Mouse (Mus musculus) heart, embryonic 11.5 days (tissue): Measurements from ENCODE around the gene Chrna9. TPM values are rescaled to one million over a fixed set of nuclear protein-coding genes. Genes with fewer than 3 reads are reported as not detected.

Source experiments
- ATAC-seq: fragments of 200-750 bp; cut with Nextera tagmentation; replicated peaks from 2 replicates; pipeline ENCODE4 v1.8.0; 2017; ENCODE audit warnings: moderate library complexity; ENCODE audit not compliant: insufficient number of reproducible peaks, low FRiP score, low TSS enrichment
- H3K27ac ChIP-seq: fragments of 300-500 bp; sonication (generic); 2 replicates; pipeline ENCODE4 v1.5.1; 2014; ENCODE audit warnings: mild to moderate bottlenecking, low read depth, low read length
- H3K27me3 ChIP-seq: fragments of 300-500 bp; sonication (generic); 2 replicates; pipeline ENCODE4 v1.6.1; 2014; ENCODE audit warnings: mild to moderate bottlenecking, low read length, mixed read lengths; ENCODE audit not compliant: control insufficient read depth, insufficient read depth
- H3K36me3 ChIP-seq: fragments of 300-500 bp; sonication (generic); 2 replicates; pipeline ENCODE4 v1.6.1; 2014; ENCODE audit warnings: mild to moderate bottlenecking, low read length, moderate library complexity, mixed read lengths; ENCODE audit not compliant: control insufficient read depth, insufficient read depth
- H3K4me1 ChIP-seq: fragments of 300-500 bp; sonication (generic); 2 replicates; pipeline ENCODE4 v1.6.1; 2014; ENCODE audit warnings: low read length; ENCODE audit not compliant: control insufficient read depth, insufficient read depth
- H3K4me2 ChIP-seq: fragments of 300-500 bp; sonication (generic); 2 replicates; pipeline ENCODE4 v1.6.1; 2014; ENCODE audit warnings: mild to moderate bottlenecking, moderate library complexity
- H3K4me3 ChIP-seq: fragments of 300-500 bp; sonication (generic); 2 replicates; pipeline ENCODE4 v1.5.1; 2014; ENCODE audit warnings: low read depth, low read length
- H3K9ac ChIP-seq: fragments of 300-500 bp; sonication (generic); 2 replicates; pipeline ENCODE4 v1.6.1; 2014; ENCODE audit warnings: mild to moderate bottlenecking, low read depth, low read length, moderate library complexity
- H3K9me3 ChIP-seq: fragments of 300-500 bp; sonication (generic); replicated peaks from 2 replicates; pipeline ENCODE4 v1.6.1; 2016; ENCODE audit warnings: low read length; ENCODE audit not compliant: control insufficient read depth
- WGBS: fragments of 180-500 bp; shearing (Covaris S2); extraction: QIAGEN DNeasy Blood & Tissue Kit; methylation state at CpG from one replicate; pipeline ENCODE4 v1.1.7; 2014; ENCODE audit not compliant: insufficient replicate concordance; 5-methylcytosine and 5-hydroxymethylcytosine counted together
- polyA plus RNA-seq: library from polyadenylated mRNA; unstranded; fragments of >200 nt; fragmentation: Nextera tagmentation; extraction: Ambion mirVana; gene quantifications from 2 replicates; pipeline ENCODE4 v1.2.1, GENCODE M21; 2014

The Chrna9 gene
- polyA plus RNA-seq, 1 experiment from 2014 or later, result not detected

GRCm38 (mm10) chr5:65921477-65922138, 13.1 kb upstream of the Chrna9 start:
- no peak overlapping the region for H3K4me3 ChIP-seq
- 71% methylated on average over 9 of the region's 9 CpGs for WGBS
- no peak overlapping the region for H3K27ac ChIP-seq

GRCm38 (mm10) chr5:65926666-65927065, 8.1 kb upstream of the Chrna9 start:
- 83% methylated on average over 6 of the region's 6 CpGs for WGBS
- H3K4me1 ChIP-seq, result no peaks in the 10 kb centered on the region
- H3K27me3 ChIP-seq, result no peaks in the 10 kb centered on the region
- H3K9ac ChIP-seq, result no peak overlapping the region
- no peaks in the 10 kb centered on the region for H3K9me3 ChIP-seq
- H3K36me3 ChIP-seq, result no peaks in the 10 kb centered on the region
- no peak for ATAC-seq
- no peak overlapping the region for H3K4me2 ChIP-seq
- no peak overlapping the region for H3K27ac ChIP-seq
- H3K4me3 ChIP-seq, result no peak overlapping the region

More at GRCm38 (mm10) chr5:65921477-65922138, 13.1 kb upstream of the Chrna9 start:
- Histone ChIP-seq H3K4me1 (no peaks in the 10 kb centered on the region), H3K4me2 (no peak overlapping the region), H3K27me3 (no peaks in the 10 kb centered on the region), H3K9me3 (no peaks in the 10 kb centered on the region), H3K9ac (no peak overlapping the region), H3K36me3 (no peaks in the 10 kb centered on the region)
- ATAC-seq, result no peak

- WGBS, result 75% methylated on average over 7 of the region's 7 CpGs
- no peak overlapping the region for H3K4me3 ChIP-seq
- no peaks in the 10 kb centered on the region for H3K36me3 ChIP-seq
- no peaks in the 10 kb centered on the region for H3K4me1 ChIP-seq
- H3K4me2 ChIP-seq, result no peak overlapping the region
- H3K9ac ChIP-seq, result no peak overlapping the region
- H3K27ac ChIP-seq, result no peak overlapping the region
- no peaks in the 10 kb centered on the region for H3K9me3 ChIP-seq
- no peak for ATAC-seq
- H3K27me3 ChIP-seq, result no peaks in the 10 kb centered on the region
Observed at GRCm38 (mm10) chr5:65929162-65929561, 5.6 kb upstream of the Chrna9 start.

GRCm38 (mm10) chr5:65930171-65930570, 4.5 kb upstream of the Chrna9 start:
- Histone ChIP-seq H3K4me1 (no peaks in the 10 kb centered on the region), H3K27ac (no peak overlapping the region), H3K9ac (no peak overlapping the region), H3K9me3 (no peaks in the 10 kb centered on the region), H3K4me3 (no peak overlapping the region), H3K36me3 (no peaks in the 10 kb centered on the region), H3K27me3 (no peaks in the 10 kb centered on the region), H3K4me2 (no peak overlapping the region)
- no peak for ATAC-seq
- 77% methylated on average over 4 of the region's 4 CpGs for WGBS

GRCm38 (mm10) chr5:65933258-65933657, 1.5 kb upstream of the Chrna9 start:
- H3K4me2 ChIP-seq, result no peak overlapping the region
- 77% methylated on average over 4 of the region's 4 CpGs for WGBS
- no peak overlapping the region for H3K9ac ChIP-seq
- no peaks in the 10 kb centered on the region for H3K36me3 ChIP-seq
- ATAC-seq, result no peak
- no peaks in the 10 kb centered on the region for H3K27me3 ChIP-seq
- H3K9me3 ChIP-seq, result no peaks in the 10 kb centered on the region
- no peak overlapping the region for H3K4me3 ChIP-seq
- no peaks in the 10 kb centered on the region for H3K4me1 ChIP-seq
- H3K27ac ChIP-seq, result no peak overlapping the region

GRCm38 (mm10) chr5:65933764-65934163, 957 bp upstream of the Chrna9 start:
- no peak for ATAC-seq
- WGBS, result 83% methylated on average over 2 of the region's 2 CpGs
- no peak overlapping the region for H3K27ac ChIP-seq

GRCm38 (mm10) chr5:65937011-65937726, 2.4 kb downstream of the Chrna9 start:
- Histone ChIP-seq H3K27me3 (no peaks in the 10 kb centered on the region), H3K27ac (0 out of 2 replicates have a peak overlapping the region, but pooled peaks have one; percentile 15), H3K9ac (no peak overlapping the region), H3K4me2 (no peak overlapping the region), H3K9me3 (no peaks in the 10 kb centered on the region), H3K36me3 (no peaks in the 10 kb centered on the region), H3K4me1 (no peaks in the 10 kb centered on the region), H3K4me3 (no peak overlapping the region)
- 53% methylated on average over 11 of the region's 11 CpGs for WGBS
- no peak for ATAC-seq

More at GRCm38 (mm10) chr5:65933764-65934163, 957 bp upstream of the Chrna9 start:
- H3K9ac ChIP-seq, result no peak overlapping the region
- no peak overlapping the region for H3K4me3 ChIP-seq
- no peaks in the 10 kb centered on the region for H3K27me3 ChIP-seq
- no peaks in the 10 kb centered on the region for H3K4me1 ChIP-seq
- no peak overlapping the region for H3K4me2 ChIP-seq
- no peaks in the 10 kb centered on the region for H3K9me3 ChIP-seq
- no peaks in the 10 kb centered on the region for H3K36me3 ChIP-seq

- no peaks in the 10 kb centered on the region for H3K27me3 ChIP-seq
- no peak overlapping the region for H3K4me3 ChIP-seq
- H3K27ac ChIP-seq, result no peak overlapping the region
- no peaks in the 10 kb centered on the region for H3K4me1 ChIP-seq
- no peak overlapping the region for H3K9ac ChIP-seq
- no peak; the same call in 1 of the 2 replicates for ATAC-seq
- H3K36me3 ChIP-seq, result no peaks in the 10 kb centered on the region
- no peaks in the 10 kb centered on the region for H3K9me3 ChIP-seq
- no peak overlapping the region for H3K4me2 ChIP-seq
- WGBS, result 52% methylated on average over 9 of the region's 9 CpGs
Observed at GRCm38 (mm10) chr5:65937998-65938715, 3.4 kb downstream of the Chrna9 start.
